Mouse (Mus musculus): ENCODE data around the gene Nop2. TPM values are rescaled to one million over a fixed set of nuclear protein-coding genes. Genes with fewer than 3 reads are reported as not detected.

The Nop2 gene
- polyA plus RNA-seq, 1 experiment from 2014 or later = 47.9 TPM

DNA sequence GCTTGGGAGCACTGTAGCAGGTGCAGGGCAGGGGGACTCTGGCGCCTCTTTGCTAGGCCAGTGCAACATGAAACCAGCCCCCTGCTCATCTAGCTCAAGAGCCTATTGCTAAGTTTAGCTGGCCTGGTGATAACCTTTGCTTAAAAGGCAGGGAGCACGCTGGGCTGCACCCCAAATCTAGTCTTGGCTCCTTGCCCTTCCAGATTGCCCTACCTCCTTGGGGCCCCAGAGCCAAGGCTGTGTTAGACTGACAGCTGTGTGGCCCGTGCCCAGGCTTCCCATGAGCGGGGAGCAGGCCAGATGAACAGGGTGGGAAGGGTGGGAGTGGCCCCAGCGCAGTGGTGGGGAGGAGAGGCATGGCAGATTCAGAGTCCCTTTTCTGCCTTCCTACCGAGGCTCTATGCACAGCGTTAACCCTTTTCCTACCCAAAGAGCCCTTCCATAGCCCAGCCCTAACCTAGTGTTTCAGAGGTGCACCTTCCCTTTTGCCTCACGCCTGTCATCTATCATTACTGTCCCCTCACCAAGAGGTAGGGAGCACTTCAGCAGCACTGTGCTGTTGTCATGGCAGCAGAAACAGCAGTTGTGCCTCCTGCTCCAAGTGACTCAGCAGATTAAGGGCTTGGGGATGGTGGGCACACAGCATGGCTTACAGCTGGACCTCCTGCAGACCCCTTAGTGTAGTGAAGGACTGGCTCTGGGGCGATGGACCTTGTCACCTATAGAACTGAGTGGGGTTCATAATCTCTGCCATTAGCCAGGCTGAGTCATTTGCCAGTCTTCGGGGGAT lies 35.3 kb downstream of the Nop2 start:
- ATAC-seq (ENCODE audit: low FRiP score) = no peak
- H3K4me1 ChIP-seq (replicated peaks) = peaks cover 42% of the 10 kb centered on the region
- H3K4me3 ChIP-seq = no peak overlapping the region; the same call in 1 of the 2 replicates
- H3K27ac ChIP-seq = peak overlapping the region; percentile 95
- no peaks in the 10 kb centered on the region for H3K27me3 ChIP-seq
- H3K9me3 ChIP-seq = no peaks in the 10 kb centered on the region
- 16% methylated on average over 10 of the region's 10 CpGs for WGBS
- H3K4me2 ChIP-seq = peak overlapping the region; percentile 97
- H3K36me3 ChIP-seq = peaks cover 66% of the 10 kb centered on the region
- H3K9ac ChIP-seq = peak overlapping the region; percentile 98

DNA sequence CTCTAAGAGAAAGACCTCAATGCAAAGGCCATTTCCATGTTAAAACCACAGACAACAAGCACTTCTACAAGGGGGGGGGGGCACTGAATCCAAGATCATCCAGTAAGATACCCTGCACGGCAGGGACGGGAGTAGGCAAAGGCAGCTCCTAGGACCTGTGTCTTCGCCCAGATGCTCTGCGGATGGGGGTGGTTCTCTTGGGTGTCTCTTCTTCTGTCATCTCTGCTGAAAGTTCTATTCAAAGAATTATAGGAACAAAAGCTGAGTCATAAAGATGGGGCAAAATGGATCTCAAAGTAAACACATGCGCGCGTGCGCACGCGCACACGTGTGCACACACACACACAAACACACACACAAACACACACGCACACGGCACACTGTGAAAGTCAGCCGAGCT lies 36.4 kb downstream of the Nop2 start:
- peak overlapping the region; percentile 6; the same call in 1 of the 2 replicates for H3K9ac ChIP-seq
- no peak for ATAC-seq (ENCODE audit: low FRiP score)
- 92% methylated on average over 14 of the region's 14 CpGs for WGBS
- H3K4me2 ChIP-seq = no peak overlapping the region
- H3K27me3 ChIP-seq = no peaks in the 10 kb centered on the region
- H3K36me3 ChIP-seq = peaks cover 69% of the 10 kb centered on the region
- no peaks in the 10 kb centered on the region for H3K9me3 ChIP-seq
- H3K4me1 ChIP-seq (replicated peaks) = peaks cover 36% of the 10 kb centered on the region
- H3K4me3 ChIP-seq = no peak overlapping the region
- H3K27ac ChIP-seq = no peak overlapping the region

DNA sequence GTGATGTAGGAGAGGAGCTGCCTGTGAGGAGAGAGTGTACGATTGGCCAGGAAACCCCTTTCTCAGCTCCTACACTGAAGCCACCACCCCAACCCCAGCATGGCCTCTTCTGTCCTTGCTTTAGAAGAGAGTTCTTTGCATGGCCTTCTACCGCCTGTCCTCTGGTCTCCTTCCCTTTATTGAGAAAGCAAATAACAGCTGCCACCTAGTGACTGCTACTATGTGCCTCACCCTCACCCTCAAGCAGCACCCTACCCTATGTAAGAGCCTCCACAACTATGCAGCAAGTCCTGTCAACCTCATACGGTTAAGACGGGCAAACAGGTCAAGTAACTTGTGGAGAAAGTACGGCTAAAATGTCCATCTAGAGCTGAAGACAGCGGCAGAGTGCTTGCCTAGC lies 38.5 kb downstream of the Nop2 start:
- Histone ChIP-seq H3K4me1 (replicated peaks) (peaks cover 22% of the 10 kb centered on the region), H3K9ac (no peak overlapping the region), H3K27ac (no peak overlapping the region), H3K36me3 (peaks cover 81% of the 10 kb centered on the region), H3K4me3 (no peak overlapping the region), H3K9me3 (no peaks in the 10 kb centered on the region), H3K27me3 (no peaks in the 10 kb centered on the region), H3K4me2 (no peak overlapping the region)
- no peak for ATAC-seq (ENCODE audit: low FRiP score)
- WGBS = 91% methylated on average over 6 of the region's 6 CpGs

- no peaks in the 10 kb centered on the region for H3K27me3 ChIP-seq
- no peak overlapping the region for H3K27ac ChIP-seq
- H3K9ac ChIP-seq = no peak overlapping the region
- ATAC-seq (ENCODE audit: low FRiP score) = no peak
- no peak overlapping the region for H3K4me3 ChIP-seq
- peaks cover 4% of the 10 kb centered on the region for H3K4me1 ChIP-seq (replicated peaks)
- 85% methylated on average over 2 of the region's 2 CpGs for WGBS
- H3K4me2 ChIP-seq = no peak overlapping the region
- H3K36me3 ChIP-seq = peaks cover 100% of the 10 kb centered on the region
- H3K9me3 ChIP-seq = no peaks in the 10 kb centered on the region
Measured at GRCm38 (mm10) chr6:125172474-125172873, 40.8 kb downstream of the Nop2 start.

DNA sequence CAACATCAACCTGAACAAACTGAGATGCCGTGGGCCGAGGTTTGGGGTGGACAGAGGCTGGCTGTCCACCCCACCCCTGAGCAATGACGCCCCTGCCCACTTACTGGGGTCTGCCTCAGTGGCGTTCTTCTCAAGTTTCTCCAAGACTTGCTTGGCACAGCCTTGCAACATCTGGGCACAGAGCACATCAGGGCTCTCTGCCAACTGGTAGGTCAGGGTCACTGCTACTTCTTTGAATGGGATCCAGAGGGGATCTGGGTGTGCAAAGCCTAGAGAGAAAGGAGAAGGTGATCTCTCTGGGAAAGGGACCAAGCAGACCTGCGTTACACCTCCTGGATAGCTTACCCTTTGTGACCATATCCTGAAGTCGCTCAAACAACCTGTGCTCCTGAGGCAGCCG lies 41.5 kb downstream of the Nop2 start:
- Histone ChIP-seq H3K4me2 (no peak overlapping the region), H3K4me1 (replicated peaks) (no peaks in the 10 kb centered on the region), H3K36me3 (peaks cover 100% of the 10 kb centered on the region), H3K9me3 (no peaks in the 10 kb centered on the region), H3K4me3 (no peak overlapping the region), H3K9ac (no peak overlapping the region), H3K27ac (no peak overlapping the region), H3K27me3 (no peaks in the 10 kb centered on the region)
- 88% methylated on average over 7 of the region's 7 CpGs for WGBS
- no peak for ATAC-seq (ENCODE audit: low FRiP score)

DNA sequence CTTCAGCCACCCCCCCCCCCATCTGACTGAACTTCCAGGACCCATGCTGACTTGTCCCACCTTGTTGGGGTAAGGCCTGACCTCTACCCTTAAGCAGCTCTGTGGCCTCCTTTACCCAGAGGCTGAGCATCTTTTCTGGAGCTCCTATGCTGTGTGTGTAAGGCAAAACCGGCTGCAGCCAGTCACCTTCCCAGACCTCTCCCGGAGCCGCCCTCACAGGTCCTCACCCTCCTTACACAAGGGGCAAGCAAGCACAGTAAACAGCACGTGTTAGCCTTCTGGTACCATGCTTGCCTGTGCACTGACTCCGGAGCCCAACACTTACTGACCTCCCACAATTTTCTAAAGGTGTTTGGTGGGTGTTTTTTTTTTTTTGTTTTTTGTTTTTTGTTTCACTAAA lies 43.8 kb downstream of the Nop2 start:
- 86% methylated on average over 5 of the region's 5 CpGs for WGBS
- Histone ChIP-seq H3K27me3 (no peaks in the 10 kb centered on the region), H3K36me3 (peaks cover 99% of the 10 kb centered on the region), H3K4me3 (no peak overlapping the region), H3K4me1 (replicated peaks) (no peaks in the 10 kb centered on the region), H3K9me3 (no peaks in the 10 kb centered on the region), H3K9ac (no peak overlapping the region), H3K27ac (no peak overlapping the region), H3K4me2 (no peak overlapping the region)
- no peak for ATAC-seq (ENCODE audit: low FRiP score)

DNA sequence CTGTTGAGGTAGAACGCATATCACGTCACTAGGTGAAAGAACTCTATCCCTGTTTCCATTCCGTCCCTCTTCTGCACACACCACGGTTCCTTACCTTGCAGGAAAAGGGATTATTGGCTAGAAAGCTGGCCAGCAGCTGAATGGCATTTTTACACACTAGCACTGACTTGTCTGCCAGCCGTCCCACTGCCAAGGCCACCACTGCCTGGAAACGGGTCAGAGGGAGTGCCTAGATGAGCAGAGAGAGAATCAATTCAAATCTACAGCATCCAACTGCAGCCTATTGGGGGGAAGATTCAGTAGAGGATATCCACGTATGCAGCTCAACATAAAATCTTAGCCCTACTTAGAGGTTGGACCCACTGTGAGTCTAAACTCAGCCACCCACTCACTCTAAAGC lies 47.9 kb downstream of the Nop2 start:
- Histone ChIP-seq H3K4me1 (replicated peaks) (no peaks in the 10 kb centered on the region), H3K27ac (no peak overlapping the region), H3K4me2 (no peak overlapping the region), H3K4me3 (no peak overlapping the region), H3K9ac (no peak overlapping the region), H3K36me3 (peaks cover 98% of the 10 kb centered on the region), H3K9me3 (no peaks in the 10 kb centered on the region), H3K27me3 (no peaks in the 10 kb centered on the region)
- WGBS = 91% methylated on average over 7 of the region's 7 CpGs
- ATAC-seq (ENCODE audit: low FRiP score) = no peak

DNA sequence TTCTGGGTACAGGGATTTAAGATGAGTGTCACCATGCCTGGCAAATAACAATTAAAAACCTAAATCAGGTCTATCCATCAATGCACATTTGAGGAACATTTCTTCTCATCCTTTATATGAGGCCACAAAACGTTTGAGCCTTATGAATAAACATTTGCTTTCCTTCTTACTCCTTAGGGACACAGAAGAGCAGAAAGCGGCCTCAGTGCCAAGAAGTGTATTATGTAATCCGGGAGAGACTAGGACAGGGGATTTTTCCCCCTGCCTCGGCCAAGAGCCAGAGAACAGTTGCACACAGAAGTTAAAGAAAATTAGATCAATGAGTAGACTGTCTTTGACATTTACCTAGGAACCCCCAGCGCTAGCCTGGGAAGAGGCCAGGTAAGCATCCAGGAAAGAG lies 50.4 kb downstream of the Nop2 start:
- H3K4me2 ChIP-seq = no peak overlapping the region
- H3K9ac ChIP-seq = no peak overlapping the region
- 76% methylated on average over 5 of the region's 5 CpGs for WGBS
- no peaks in the 10 kb centered on the region for H3K27me3 ChIP-seq
- H3K4me3 ChIP-seq = no peak overlapping the region
- no peak overlapping the region for H3K27ac ChIP-seq
- no peak for ATAC-seq (ENCODE audit: low FRiP score)
- H3K36me3 ChIP-seq = peaks cover 98% of the 10 kb centered on the region
- H3K4me1 ChIP-seq (replicated peaks) = no peaks in the 10 kb centered on the region
- H3K9me3 ChIP-seq = no peaks in the 10 kb centered on the region

DNA sequence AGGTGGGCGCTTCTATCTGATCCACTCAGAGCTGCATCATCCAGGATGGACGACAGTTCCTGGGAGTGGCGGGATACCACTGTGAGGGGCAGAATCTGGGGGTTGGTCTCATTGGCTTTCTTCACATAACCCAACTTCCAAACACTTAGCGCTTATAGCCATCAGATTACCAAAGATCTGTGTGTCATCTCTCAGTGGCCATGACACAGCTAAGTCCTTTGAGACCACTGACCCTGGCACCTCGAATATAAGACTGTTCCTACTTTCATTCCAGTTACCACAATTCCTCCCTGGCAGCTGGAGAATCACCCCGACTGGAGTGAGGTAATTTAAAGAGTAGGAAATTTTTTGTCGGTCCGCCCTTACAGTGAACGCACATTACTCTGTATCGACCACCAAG lies 54.5 kb downstream of the Nop2 start:
- H3K36me3 ChIP-seq = peaks cover 84% of the 10 kb centered on the region
- no peaks in the 10 kb centered on the region for H3K9me3 ChIP-seq
- WGBS = 96% methylated on average over 10 of the region's 10 CpGs

GRCm38 (mm10) chr6:125190816-125191215 lies 59.1 kb downstream of the Nop2 start:
- Histone ChIP-seq H3K36me3 (peaks cover 62% of the 10 kb centered on the region), H3K27ac (peak overlapping the region; percentile 99), H3K9me3 (no peaks in the 10 kb centered on the region), H3K27me3 (no peaks in the 10 kb centered on the region), H3K9ac (peak overlapping the region; percentile 78), H3K4me3 (peak overlapping the region; percentile 70), H3K4me2 (peak overlapping the region; percentile 67), H3K4me1 (replicated peaks) (peaks cover 28% of the 10 kb centered on the region)
- no peak for ATAC-seq (ENCODE audit: low FRiP score)

More for the DNA sequence above, 54.5 kb downstream of the Nop2 start:
- Histone ChIP-seq H3K4me1 (replicated peaks) (peaks cover 16% of the 10 kb centered on the region), H3K9ac (no peak overlapping the region), H3K4me3 (no peak overlapping the region), H3K4me2 (no peak overlapping the region), H3K27ac (no peak overlapping the region), H3K27me3 (no peaks in the 10 kb centered on the region)
- ATAC-seq (ENCODE audit: low FRiP score) = no peak

- Histone ChIP-seq H3K9me3 (no peaks in the 10 kb centered on the region), H3K4me1 (replicated peaks) (peaks cover 32% of the 10 kb centered on the region), H3K36me3 (peaks cover 59% of the 10 kb centered on the region), H3K4me2 (peak within 1 kb of the TSS; percentile 67), H3K27ac (peak within 1 kb of the TSS; percentile 99), H3K4me3 (peak within 1 kb of the TSS; percentile 70), H3K27me3 (no peaks in the 10 kb centered on the region), H3K9ac (peak within 1 kb of the TSS; percentile 82)
- WGBS = under 1% methylated on average over 54 of the region's 54 CpGs
- peak; percentile 97 for ATAC-seq (ENCODE audit: low FRiP score)
Measured at GRCm38 (mm10) chr6:125191332-125192015, 59.8 kb downstream of the Nop2 start, which contains the start of the genes Ncapd2 and Mrpl51. Gene Ncapd2 (minus strand): TSS chr6:125191701. Gene Mrpl51 (plus strand): TSS chr6:125191801.

GRCm38 (mm10) chr6:125192016-125192714 lies 60.5 kb downstream of the Nop2 start:
- H3K27me3 ChIP-seq = no peaks in the 10 kb centered on the region
- H3K4me2 ChIP-seq = peak overlapping the region; percentile 67
- peak overlapping the region; percentile 82 for H3K9ac ChIP-seq
- peak overlapping the region; percentile 99 for H3K27ac ChIP-seq
- peak overlapping the region; percentile 70 for H3K4me3 ChIP-seq
- peaks cover 52% of the 10 kb centered on the region for H3K36me3 ChIP-seq
- under 1% methylated on average over 34 of the region's 34 CpGs for WGBS
- H3K4me1 ChIP-seq (replicated peaks) = peaks cover 32% of the 10 kb centered on the region
- H3K9me3 ChIP-seq = no peaks in the 10 kb centered on the region
- ATAC-seq (ENCODE audit: low FRiP score) = peak; percentile 97
